Mouse (Mus musculus) colon, adult 2 months (tissue): ENCODE measurements around the gene Arpc1b. TPM values are rescaled to one million over a fixed set of nuclear protein-coding genes. Genes with fewer than 3 reads are reported as not detected.

ENCODE experiments used
- polyA plus RNA-seq: library from polyadenylated mRNA; depleted of rRNA; stranded (reverse); fragments of >200 nt; gene quantifications from 2 replicates; pipeline ENCODE4 v1.2.3, GENCODE M21; 2012; rRNA removed

Arpc1b gene
- 959 and 1,102 TPM in 2 replicates for polyA plus RNA-seq

DNA sequence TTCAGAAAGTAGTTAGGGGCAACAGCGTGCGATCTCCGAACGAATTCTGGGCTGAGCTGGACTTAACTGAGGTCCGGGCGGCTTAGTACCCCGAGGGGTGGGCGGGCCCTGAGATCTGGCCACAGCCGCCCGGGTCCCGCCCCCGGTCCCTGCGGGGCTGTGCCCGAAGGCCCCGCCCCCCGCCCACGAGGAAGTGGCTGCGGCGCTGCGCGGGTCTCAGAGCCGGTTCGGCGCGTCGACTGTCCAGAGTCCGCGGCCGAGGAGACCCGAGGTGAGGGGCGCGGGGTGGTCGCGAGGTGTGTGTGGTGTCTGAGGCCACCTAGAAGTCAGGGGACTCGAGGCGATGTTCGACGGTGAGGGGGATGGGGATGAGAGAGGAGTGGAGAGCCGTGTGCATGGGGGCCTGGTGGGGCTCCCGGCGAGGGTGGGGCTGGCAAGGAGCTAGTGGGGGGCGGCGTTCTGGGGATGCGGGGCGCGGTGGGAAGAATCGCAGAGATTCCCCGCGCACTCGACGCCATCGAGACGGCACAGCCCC, at the start of gene Arpc1b:
Arpc1b (plus strand) TSS at position 145 of the 535 bp plus-strand sequence.

DNA sequence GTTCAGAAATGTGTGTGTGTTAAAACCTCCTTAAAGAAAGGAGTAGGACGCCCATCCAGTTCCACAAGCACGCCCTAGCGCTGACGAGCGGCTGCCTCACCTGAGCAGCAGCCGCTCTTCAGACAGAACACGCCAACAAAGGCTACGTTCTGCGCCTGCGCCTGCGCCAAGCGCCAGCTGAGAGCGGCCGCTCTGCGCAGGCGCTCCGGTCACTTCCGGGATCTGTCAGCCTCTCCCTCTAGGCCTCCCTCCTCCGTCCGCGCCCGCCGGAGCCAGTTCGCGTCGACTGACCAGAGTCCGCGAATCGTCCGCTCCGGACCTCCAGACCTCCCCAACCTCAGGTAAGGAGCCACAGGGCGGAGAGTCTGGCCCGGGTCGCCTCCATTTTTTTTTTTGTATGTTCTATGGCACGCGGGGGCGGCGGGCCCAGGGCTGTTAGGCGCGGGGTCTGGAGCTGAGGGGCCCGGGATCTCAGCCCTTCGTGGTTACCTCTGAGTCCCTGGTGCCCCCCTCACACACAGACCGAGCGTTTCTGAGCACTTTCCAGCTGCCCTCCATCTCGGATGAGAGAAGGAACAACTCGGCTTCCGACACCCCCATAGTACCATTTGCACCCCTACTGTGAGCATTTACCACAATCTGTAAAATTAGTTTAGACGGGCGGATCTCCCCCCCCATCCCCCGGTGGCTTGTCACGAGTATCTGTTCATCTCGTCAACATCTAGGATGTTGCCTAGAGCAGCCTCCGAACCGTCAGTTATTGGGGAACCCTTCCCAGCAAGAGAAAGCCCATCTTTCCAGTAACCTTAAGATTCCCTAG, 30.2 kb upstream of the Arpc1b start, which contains the start of the genes Arpc1a and Kpna7:
Arpc1a (plus strand) TSS at position 199 of the 820 bp plus-strand sequence.
Kpna7 (minus strand) TSS at position 399 of the 820 bp plus-strand sequence.

DNA sequence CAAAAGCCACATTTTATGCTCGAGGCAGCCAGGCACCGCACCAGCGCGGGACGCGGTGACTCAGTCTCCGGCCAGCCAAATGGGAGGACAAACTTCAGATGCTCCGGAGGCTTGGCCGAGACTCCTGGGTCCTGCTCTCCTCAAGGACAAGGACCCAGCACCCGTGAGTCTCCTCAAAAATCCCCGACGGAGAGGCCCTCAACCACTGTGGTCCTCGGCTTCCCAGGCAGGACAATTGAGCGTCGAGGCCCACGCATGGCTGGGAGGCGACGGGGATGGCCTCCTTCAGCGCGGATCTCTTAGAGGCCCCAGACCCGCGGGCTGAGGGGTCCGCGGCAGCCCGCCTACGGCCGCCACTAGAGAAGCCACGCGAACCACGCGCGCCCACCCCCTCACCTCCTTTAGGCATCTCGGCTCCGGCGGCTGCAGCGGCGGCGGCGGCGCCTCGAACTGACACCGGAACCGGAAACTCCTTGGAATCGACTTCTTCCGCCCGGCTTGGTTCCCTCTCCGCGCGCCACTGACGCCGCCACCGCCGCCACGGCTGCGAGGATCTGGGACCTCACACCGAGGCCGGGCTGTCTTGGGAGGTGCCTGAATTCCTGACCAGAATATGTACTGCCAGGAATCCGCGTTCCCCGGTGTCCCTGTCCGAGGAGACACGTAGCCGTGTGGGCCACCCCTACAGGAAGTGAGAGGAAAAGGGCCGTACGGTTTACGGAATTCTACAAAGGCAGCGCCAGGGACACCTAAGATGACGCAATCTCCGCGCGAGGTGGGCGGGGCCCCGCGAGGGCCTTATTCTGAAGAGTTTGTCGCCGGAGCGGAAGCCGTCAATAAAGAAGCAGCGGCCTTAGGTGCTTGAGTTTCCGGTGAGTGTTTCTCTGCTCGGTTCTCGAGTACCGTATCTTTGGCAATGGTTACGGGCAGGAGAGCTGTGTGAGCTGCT, 25.8 kb downstream of the Arpc1b start, which contains the start of the genes Pdap1 and Bud31:
Pdap1 (minus strand) TSS at position 668 of the 949 bp plus-strand sequence.
Bud31 (plus strand) TSS at position 792 of the 949 bp plus-strand sequence.

DNA sequence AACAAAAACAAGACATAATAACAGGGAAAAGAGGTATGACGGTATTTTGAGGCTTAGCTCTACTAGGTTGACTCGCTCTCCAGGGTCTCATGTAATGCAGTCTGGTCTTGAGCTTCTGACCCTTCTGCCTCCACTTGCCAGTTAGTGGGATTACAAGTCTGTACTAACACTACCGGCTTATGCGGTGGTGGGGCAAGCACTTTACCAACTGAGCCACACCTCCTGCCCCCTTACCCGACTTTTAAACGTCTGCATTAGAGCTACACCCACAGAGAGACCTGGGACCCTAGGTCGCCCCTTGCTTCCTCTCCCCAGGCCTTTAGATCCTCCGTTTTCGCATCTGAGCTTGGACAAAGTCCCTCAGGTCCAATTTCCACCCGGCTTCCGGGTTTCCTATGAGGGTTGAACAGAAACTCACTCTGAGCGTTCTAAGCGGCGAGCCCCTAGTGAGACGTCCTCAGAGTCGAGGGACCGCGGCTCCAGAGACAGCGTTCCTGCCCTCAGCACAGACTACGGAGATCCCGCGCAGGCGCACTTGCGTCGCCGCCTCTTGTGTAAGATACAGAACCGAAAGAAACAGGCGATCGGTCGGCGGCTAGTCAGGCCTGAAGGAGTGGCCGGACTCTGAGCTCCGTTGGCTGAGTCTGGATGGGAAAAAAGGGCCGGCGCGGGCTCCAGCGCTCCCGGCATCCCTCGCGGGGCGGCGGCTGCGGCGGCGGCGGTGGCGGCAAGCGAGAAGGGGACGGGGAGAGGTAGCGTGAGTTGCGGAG, 52.7 kb downstream of the Arpc1b start, which contains the start of the genes Ptcd1 and Cpsf4:
Ptcd1 (minus strand) TSS at position 573 of the 770 bp plus-strand sequence.
Cpsf4 (plus strand) TSS at position 678 of the 770 bp plus-strand sequence.

Other genes starting within 250 kb of the Arpc1b start
- gene Smurf1, start 148.4 kb upstream of the Arpc1b start, polyA plus RNA-seq: 20.6 and 23.6 TPM in 2 replicates
- gene Gm4871, start 81.5 kb upstream of the Arpc1b start, polyA plus RNA-seq: not detected in 2 replicates
- not detected in 2 replicates for gene 1700018F24Rik, start 71.2 kb upstream of the Arpc1b start, polyA plus RNA-seq
- 97.8 and 103 TPM in 2 replicates for gene Arpc1a, start 30.4 kb upstream of the Arpc1b start, polyA plus RNA-seq
- gene Kpna7, start 30.2 kb upstream of the Arpc1b start, polyA plus RNA-seq: not detected in 2 replicates
- 19.0 and 22.0 TPM in 2 replicates for gene Pdap1, start 26.0 kb downstream of the Arpc1b start, polyA plus RNA-seq
- gene Bud31, start 26.1 kb downstream of the Arpc1b start, polyA plus RNA-seq: 35.8 and 40.5 TPM in 2 replicates
- 11.1 and 13.6 TPM in 2 replicates for gene Ptcd1, start 52.9 kb downstream of the Arpc1b start, polyA plus RNA-seq
- 24.1 and 24.8 TPM in 2 replicates for gene Cpsf4, start 53.0 kb downstream of the Arpc1b start, polyA plus RNA-seq
- 162 and 166 TPM in 2 replicates for gene Atp5j2, start 77.8 kb downstream of the Arpc1b start, polyA plus RNA-seq
- 2.6 and 2.8 TPM in 2 replicates for gene Zkscan14, start 87.7 kb downstream of the Arpc1b start, polyA plus RNA-seq
- gene Zkscan5, start 90.3 kb downstream of the Arpc1b start, polyA plus RNA-seq: 3.8 and 4.0 TPM in 2 replicates
- gene Zfp655, start 117.5 kb downstream of the Arpc1b start, polyA plus RNA-seq: 7.7 and 9.9 TPM in 2 replicates
- gene Zscan25, start 166.3 kb downstream of the Arpc1b start, polyA plus RNA-seq: 18.9 and 19.1 TPM in 2 replicates
- not detected in 2 replicates for gene Cyp3a57, start 231.1 kb downstream of the Arpc1b start, polyA plus RNA-seq